Mouse (Mus musculus): ENCODE results near the gene Cds2. TPM values are rescaled to one million over a fixed set of nuclear protein-coding genes. Genes with fewer than 3 reads are reported as not detected.
"Not testable (repeated sequence)": the region's sequence is repeated elsewhere in the genome, so short reads cannot be mapped to it uniquely, and the experiment has no call there.

The Cds2 gene
- polyA plus RNA-seq, 1 experiment from 2014 or later: 8.2 TPM

DNA sequence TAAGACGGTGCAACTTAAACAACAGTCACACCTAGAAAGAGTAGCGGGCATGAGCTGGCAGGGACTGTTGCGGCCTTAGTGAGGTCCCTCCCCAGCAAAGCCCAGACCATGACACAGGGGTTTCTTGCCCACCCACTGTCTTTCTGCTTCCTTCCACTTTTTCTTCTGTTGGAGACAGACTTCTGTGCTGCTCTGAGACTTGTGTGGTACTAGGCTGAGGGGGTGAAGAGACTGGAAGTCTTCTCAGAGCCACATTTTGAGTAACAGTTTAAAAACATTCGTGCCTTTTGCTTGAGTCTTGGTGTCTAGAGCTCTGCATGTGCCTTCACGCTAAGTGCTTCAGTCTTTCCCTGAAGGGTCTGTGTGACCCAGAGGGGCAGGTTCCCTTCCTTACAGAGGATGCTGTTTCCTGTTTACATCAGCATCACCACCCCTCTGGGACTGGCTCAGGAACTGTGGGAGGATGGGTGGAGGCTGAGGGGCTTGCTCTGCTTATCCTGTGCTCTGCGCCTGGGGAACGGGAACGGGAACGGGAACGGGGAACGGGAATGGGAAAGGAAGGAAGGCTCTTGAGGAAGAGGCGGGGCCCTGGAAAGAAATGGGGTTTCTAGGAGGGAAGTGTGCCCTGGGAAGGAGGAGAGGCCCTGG lies 21.7 kb downstream of the Cds2 start:
- H3K36me3 ChIP-seq (ENCODE audit: control insufficient read depth, insufficient read depth): no peaks in the 10 kb centered on the region
- no peak overlapping the region for H3K4me2 ChIP-seq (ENCODE audit: low read depth, low read length)
- H3K4me3 ChIP-seq (ENCODE audit: low read depth, low read length): no peak overlapping the region
- peak; percentile 62 for ATAC-seq (ENCODE audit: low read depth)
- H3K4me1 ChIP-seq (ENCODE audit: control insufficient read depth, low read depth, low read length): peaks cover 24% of the 10 kb centered on the region
- no peaks in the 10 kb centered on the region for H3K9me3 ChIP-seq (replicated peaks; ENCODE audit: control insufficient read depth, low read length)
- no peak overlapping the region for H3K9ac ChIP-seq (ENCODE audit: low read depth, low read length)
- peak overlapping the region; percentile 64 for H3K27ac ChIP-seq (ENCODE audit: low read length)
- 44% methylated on average over 12 of the region's 12 CpGs for WGBS (ENCODE audit: insufficient replicate concordance)
- no peaks in the 10 kb centered on the region for H3K27me3 ChIP-seq (ENCODE audit: control insufficient read depth, insufficient read depth, low read depth, low read length)

DNA sequence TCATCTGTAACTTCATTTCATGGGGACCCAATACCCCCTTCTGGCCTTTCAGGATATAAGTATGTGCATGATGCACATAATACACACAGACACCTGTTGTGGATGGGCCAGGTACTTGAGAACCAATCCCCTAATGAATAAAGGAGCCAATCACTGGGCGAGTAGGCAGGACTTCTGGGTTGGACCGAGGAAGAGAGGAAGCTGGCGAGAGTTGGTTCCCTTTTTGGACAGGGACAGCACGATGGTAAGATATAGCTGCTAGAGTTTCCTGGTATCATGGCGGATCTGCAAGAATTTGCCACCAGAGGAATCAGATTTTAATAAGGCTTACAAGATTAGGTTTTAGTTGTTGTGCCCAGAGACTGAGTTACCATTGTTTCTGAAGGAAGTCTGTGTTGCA lies 22.8 kb downstream of the Cds2 start:
- not testable (repeated sequence) for H3K4me2 ChIP-seq (ENCODE audit: low read depth, low read length); H3K9ac ChIP-seq (ENCODE audit: low read depth, low read length)
- WGBS (ENCODE audit: insufficient replicate concordance): 45% methylated on average over 5 of the region's 5 CpGs

GRCm38 (mm10) chr2:132286376-132287076 lies 23.6 kb downstream of the Cds2 start:
- ATAC-seq (ENCODE audit: low read depth): no peak
- H3K4me1 ChIP-seq (ENCODE audit: control insufficient read depth, low read depth, low read length): peaks cover 23% of the 10 kb centered on the region
- WGBS (ENCODE audit: insufficient replicate concordance): 74% methylated on average over 9 of the region's 9 CpGs
- H3K36me3 ChIP-seq (ENCODE audit: control insufficient read depth, insufficient read depth): no peaks in the 10 kb centered on the region
- H3K9me3 ChIP-seq (replicated peaks; ENCODE audit: control insufficient read depth, low read length): no peaks in the 10 kb centered on the region
- no peak overlapping the region for H3K4me2 ChIP-seq (ENCODE audit: low read depth, low read length)
- no peak overlapping the region for H3K4me3 ChIP-seq (ENCODE audit: low read depth, low read length)
- H3K27ac ChIP-seq (ENCODE audit: low read length): no peak overlapping the region
- no peak overlapping the region for H3K9ac ChIP-seq (ENCODE audit: low read depth, low read length)
- no peaks in the 10 kb centered on the region for H3K27me3 ChIP-seq (ENCODE audit: control insufficient read depth, insufficient read depth, low read depth, low read length)

More for the DNA sequence above, 22.8 kb downstream of the Cds2 start:
- H3K27ac ChIP-seq (ENCODE audit: low read length); ATAC-seq (ENCODE audit: low read depth); H3K4me3 ChIP-seq (ENCODE audit: low read depth, low read length); H3K9me3 ChIP-seq (replicated peaks; ENCODE audit: control insufficient read depth, low read length); H3K27me3 ChIP-seq (ENCODE audit: control insufficient read depth, insufficient read depth, low read depth, low read length); H3K36me3 ChIP-seq (ENCODE audit: control insufficient read depth, insufficient read depth): not testable (repeated sequence)
- peaks cover 24% of the 10 kb centered on the region for H3K4me1 ChIP-seq (ENCODE audit: control insufficient read depth, low read depth, low read length)

- not testable (repeated sequence) for H3K9me3 ChIP-seq (replicated peaks; ENCODE audit: control insufficient read depth, low read length); H3K4me2 ChIP-seq (ENCODE audit: low read depth, low read length); H3K4me3 ChIP-seq (ENCODE audit: low read depth, low read length); H3K27ac ChIP-seq (ENCODE audit: low read length); H3K36me3 ChIP-seq (ENCODE audit: control insufficient read depth, insufficient read depth); ATAC-seq (ENCODE audit: low read depth); H3K4me1 ChIP-seq (ENCODE audit: control insufficient read depth, low read depth, low read length); H3K27me3 ChIP-seq (ENCODE audit: control insufficient read depth, insufficient read depth, low read depth, low read length); H3K9ac ChIP-seq (ENCODE audit: low read depth, low read length)
- 22% methylated on average over 5 of the region's 7 CpGs for whole genome bisulfite sequencing (ENCODE audit: insufficient replicate concordance)
Measured at GRCm38 (mm10) chr2:132289213-132289612, 26.3 kb downstream of the Cds2 start.

GRCm38 (mm10) chr2:132290808-132291207 lies 27.9 kb downstream of the Cds2 start:
- Histone ChIP-seq H3K9me3 (replicated peaks; ENCODE audit: control insufficient read depth, low read length) (no peaks in the 10 kb centered on the region), H3K27ac (ENCODE audit: low read length) (no peak overlapping the region), H3K9ac (ENCODE audit: low read depth, low read length) (no peak overlapping the region), H3K4me1 (ENCODE audit: control insufficient read depth, low read depth, low read length) (peaks cover 4% of the 10 kb centered on the region), H3K4me2 (ENCODE audit: low read depth, low read length) (no peak overlapping the region), H3K27me3 (ENCODE audit: control insufficient read depth, insufficient read depth, low read depth, low read length) (no peaks in the 10 kb centered on the region), H3K4me3 (ENCODE audit: low read depth, low read length) (no peak overlapping the region), H3K36me3 (ENCODE audit: control insufficient read depth, insufficient read depth) (no peaks in the 10 kb centered on the region)
- 67% methylated on average over 6 of the region's 6 CpGs for WGBS (ENCODE audit: insufficient replicate concordance)
- ATAC-seq (ENCODE audit: low read depth): no peak

- Histone ChIP-seq H3K9me3 (replicated peaks; ENCODE audit: control insufficient read depth, low read length) (no peaks in the 10 kb centered on the region), H3K4me3 (ENCODE audit: low read depth, low read length) (no peak overlapping the region), H3K4me1 (ENCODE audit: control insufficient read depth, low read depth, low read length) (peaks cover 4% of the 10 kb centered on the region), H3K36me3 (ENCODE audit: control insufficient read depth, insufficient read depth) (no peaks in the 10 kb centered on the region), H3K27ac (ENCODE audit: low read length) (no peak overlapping the region), H3K9ac (ENCODE audit: low read depth, low read length) (no peak overlapping the region), H3K27me3 (ENCODE audit: control insufficient read depth, insufficient read depth, low read depth, low read length) (no peaks in the 10 kb centered on the region), H3K4me2 (ENCODE audit: low read depth, low read length) (no peak overlapping the region)
- ATAC-seq (ENCODE audit: low read depth): no peak
- 69% methylated on average over 3 of the region's 3 CpGs for WGBS (ENCODE audit: insufficient replicate concordance)
Measured at GRCm38 (mm10) chr2:132291265-132291664, 28.3 kb downstream of the Cds2 start.

DNA sequence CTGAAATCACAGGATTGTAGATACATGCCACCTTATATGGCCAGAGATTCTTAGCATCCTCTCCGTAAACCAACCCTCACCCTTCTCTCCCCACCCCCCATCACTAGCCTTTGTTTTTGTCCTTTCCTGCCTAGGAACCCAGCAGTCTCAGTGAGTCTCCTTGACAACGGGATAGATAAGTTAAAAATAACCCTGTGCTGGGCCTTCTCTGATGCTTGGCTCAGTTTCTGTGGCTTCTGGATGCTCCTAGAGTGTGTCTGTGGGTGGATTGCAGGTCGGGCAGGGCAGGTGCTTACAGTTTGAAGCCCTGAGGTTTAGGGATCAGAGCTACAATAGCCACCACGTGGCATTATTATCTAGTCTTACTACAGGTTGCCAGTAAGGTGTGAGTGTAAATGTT lies 29.1 kb downstream of the Cds2 start:
- H3K9ac ChIP-seq (ENCODE audit: low read depth, low read length): no peak overlapping the region
- no peak overlapping the region for H3K27ac ChIP-seq (ENCODE audit: low read length)
- peak; percentile 41 for ATAC-seq (ENCODE audit: low read depth)
- 15% methylated on average over 4 of the region's 4 CpGs for WGBS (ENCODE audit: insufficient replicate concordance)
- H3K4me3 ChIP-seq (ENCODE audit: low read depth, low read length): no peak overlapping the region
- H3K4me1 ChIP-seq (ENCODE audit: control insufficient read depth, low read depth, low read length): peaks cover 4% of the 10 kb centered on the region
- H3K4me2 ChIP-seq (ENCODE audit: low read depth, low read length): no peak overlapping the region
- no peaks in the 10 kb centered on the region for H3K9me3 ChIP-seq (replicated peaks; ENCODE audit: control insufficient read depth, low read length)
- no peaks in the 10 kb centered on the region for H3K36me3 ChIP-seq (ENCODE audit: control insufficient read depth, insufficient read depth)
- no peaks in the 10 kb centered on the region for H3K27me3 ChIP-seq (ENCODE audit: control insufficient read depth, insufficient read depth, low read depth, low read length)

DNA sequence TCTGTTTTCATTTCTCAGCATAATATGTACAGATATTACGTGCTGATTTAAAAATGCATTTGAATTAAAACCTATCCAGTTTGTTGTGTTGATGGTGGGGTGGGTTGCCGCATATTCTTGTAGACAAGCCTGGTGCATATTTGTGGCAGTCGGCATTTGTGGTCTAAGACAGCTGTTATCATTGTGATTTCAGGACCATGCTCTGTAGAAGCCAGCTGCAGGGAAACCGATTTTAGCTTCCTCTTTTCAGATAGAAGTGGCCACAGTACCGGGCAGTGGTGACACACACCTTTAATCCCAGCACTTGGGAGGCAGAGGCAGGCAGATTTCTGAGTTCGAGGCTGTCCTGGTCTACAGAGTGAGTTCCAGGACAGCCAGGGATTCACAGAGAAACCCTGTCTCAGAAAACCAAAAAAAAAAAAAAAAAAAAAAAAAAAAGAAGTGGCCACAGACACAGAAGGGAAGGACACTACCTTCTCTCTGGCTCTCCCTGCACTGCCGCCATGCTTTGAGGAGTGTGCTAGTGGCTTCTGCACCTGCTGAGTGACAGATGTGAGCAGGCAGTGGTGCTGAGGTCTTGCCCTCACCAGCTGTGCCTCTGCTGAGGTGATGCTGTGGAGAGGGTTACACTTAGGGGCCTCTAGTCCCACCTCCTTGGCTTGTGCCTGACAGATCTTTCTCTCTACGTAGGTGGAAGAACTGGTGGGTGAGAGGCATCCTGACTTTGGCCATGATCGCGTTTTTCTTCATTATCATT lies 30.9 kb downstream of the Cds2 start:
- Histone ChIP-seq H3K4me1 (ENCODE audit: control insufficient read depth, low read depth, low read length) (peaks cover 4% of the 10 kb centered on the region), H3K9ac (ENCODE audit: low read depth, low read length) (no peak overlapping the region), H3K4me2 (ENCODE audit: low read depth, low read length) (no peak overlapping the region), H3K27me3 (ENCODE audit: control insufficient read depth, insufficient read depth, low read depth, low read length) (no peaks in the 10 kb centered on the region), H3K36me3 (ENCODE audit: control insufficient read depth, insufficient read depth) (peaks cover 5% of the 10 kb centered on the region; the same call in 1 of the 2 replicates), H3K27ac (ENCODE audit: low read length) (no peak overlapping the region), H3K4me3 (ENCODE audit: low read depth, low read length) (no peak overlapping the region), H3K9me3 (replicated peaks; ENCODE audit: control insufficient read depth, low read length) (no peaks in the 10 kb centered on the region)
- 50% methylated on average over 10 of the region's 10 CpGs for WGBS (ENCODE audit: insufficient replicate concordance)
- no peak for ATAC-seq (ENCODE audit: low read depth)

DNA sequence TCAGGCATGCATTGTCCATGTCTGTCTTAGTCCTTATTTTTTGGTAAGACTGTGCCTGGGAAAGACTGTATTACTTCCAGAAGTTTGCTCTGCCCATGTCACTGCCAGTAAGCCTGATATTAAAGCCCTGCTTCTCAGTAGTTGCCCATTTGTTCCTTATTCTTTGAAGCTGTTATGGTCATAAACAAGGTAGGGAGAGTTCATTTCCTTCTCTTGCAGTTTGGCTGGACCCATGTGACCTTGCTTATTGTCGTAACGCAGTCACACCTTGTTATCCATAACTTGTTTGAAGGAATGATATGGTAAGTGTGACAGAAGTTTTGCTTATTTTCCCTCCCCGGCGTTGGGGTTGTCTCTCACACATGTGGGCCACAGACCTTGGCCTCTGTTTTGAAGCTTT lies 35.3 kb downstream of the Cds2 start:
- peaks cover 16% of the 10 kb centered on the region for H3K36me3 ChIP-seq (ENCODE audit: control insufficient read depth, insufficient read depth)
- no peaks in the 10 kb centered on the region for H3K9me3 ChIP-seq (replicated peaks; ENCODE audit: control insufficient read depth, low read length)
- no peak overlapping the region for H3K4me2 ChIP-seq (ENCODE audit: low read depth, low read length)
- no peaks in the 10 kb centered on the region for H3K27me3 ChIP-seq (ENCODE audit: control insufficient read depth, insufficient read depth, low read depth, low read length)
- H3K27ac ChIP-seq (ENCODE audit: low read length): no peak overlapping the region
- no peak overlapping the region for H3K4me3 ChIP-seq (ENCODE audit: low read depth, low read length)
- H3K9ac ChIP-seq (ENCODE audit: low read depth, low read length): no peak overlapping the region
- no peaks in the 10 kb centered on the region for H3K4me1 ChIP-seq (ENCODE audit: control insufficient read depth, low read depth, low read length)
- no peak for ATAC-seq (ENCODE audit: low read depth)
- WGBS (ENCODE audit: insufficient replicate concordance): 85% methylated on average over 4 of the region's 4 CpGs
